Mouse (Mus musculus) cerebellum, postnatal 14 days (tissue): ENCODE results near the gene Pde3a.

Experiments used
- DNase-seq, 2 experiments: peaks; one replicate each; pipeline ENCODE4 v3.0.0; 2021; ENCODE audit warnings: mixed read lengths in 2 of 2

Gene Pde3a

GRCm38 (mm10) chr6:141248691-141249584 is at the start of gene Pde3a:
Gene Pde3a, plus strand, starts transcription at chr6:141249269.
- DNase-seq = peak in 1 of 2 experiments; percentile 33

DNA sequence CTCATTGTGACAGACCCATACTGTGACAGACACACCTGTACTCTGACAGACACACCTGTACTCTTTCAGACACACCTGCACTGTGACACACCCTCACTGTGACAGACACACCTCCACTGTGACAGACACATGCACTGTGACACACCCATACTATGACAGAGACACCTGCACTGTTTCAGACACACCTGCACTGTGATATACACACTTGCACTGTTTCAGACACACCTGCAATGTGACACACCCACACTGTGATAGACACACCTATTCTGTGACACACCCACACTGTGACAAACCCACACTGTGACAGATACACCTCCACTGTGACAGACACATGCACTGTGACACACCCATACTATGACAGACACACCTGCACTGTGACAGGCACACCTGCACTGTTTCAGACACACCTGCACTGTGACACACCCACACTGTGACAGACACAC is 48.9 kb upstream of the Pde3a start:
- DNase-seq = no peak

GRCm38 (mm10) chr6:141207531-141207930 is 41.5 kb upstream of the Pde3a start:
- DNase-seq = no peak

- no peak for DNase-seq
Measured at GRCm38 (mm10) chr6:141208283-141208872, 40.7 kb upstream of the Pde3a start.

DNA sequence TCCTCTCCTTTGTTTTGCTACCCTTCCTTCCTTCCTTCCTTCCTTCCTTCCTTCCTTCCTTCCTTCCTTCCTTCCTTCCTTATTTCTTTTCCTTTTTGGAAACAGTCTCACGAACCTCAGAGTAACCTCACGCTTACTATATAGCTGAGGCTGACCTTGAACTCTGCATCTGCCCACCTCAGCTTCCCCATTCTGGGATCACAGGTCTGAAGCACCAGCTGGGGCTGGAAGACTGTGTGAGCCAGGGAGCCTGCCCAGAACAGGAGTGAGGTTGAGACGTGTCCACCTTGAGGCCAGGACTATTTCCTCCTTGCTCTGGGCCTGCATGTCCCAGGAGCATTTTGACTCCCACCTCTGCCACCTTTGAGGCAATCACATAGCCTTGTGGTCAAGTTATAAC is 39.0 kb upstream of the Pde3a start:
- DNase-seq = no peak

- DNase-seq = peak; percentile 46 to 53
Measured at GRCm38 (mm10) chr6:141221081-141221480, 28.0 kb upstream of the Pde3a start.

GRCm38 (mm10) chr6:141226851-141227657 is 22.0 kb upstream of the Pde3a start:
- DNase-seq = peak; percentile 32 to 43

DNA sequence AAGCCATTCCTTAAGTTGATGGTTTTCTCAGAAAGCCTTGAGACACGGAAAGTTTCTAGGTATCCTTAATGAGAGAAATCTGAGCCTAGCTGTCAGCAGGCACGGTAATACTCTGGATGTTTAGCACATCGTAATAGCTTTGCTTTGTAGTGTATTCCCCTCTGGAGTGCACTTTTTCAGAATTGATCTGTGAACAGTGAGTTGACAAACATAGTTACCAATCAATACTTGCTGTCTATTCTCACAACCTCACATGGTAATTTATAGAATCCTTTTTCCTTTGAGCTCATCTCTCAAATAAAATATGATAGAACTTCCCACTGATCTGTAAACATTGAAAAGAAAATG is 21.4 kb upstream of the Pde3a start:
- no peak for DNase-seq

DNA sequence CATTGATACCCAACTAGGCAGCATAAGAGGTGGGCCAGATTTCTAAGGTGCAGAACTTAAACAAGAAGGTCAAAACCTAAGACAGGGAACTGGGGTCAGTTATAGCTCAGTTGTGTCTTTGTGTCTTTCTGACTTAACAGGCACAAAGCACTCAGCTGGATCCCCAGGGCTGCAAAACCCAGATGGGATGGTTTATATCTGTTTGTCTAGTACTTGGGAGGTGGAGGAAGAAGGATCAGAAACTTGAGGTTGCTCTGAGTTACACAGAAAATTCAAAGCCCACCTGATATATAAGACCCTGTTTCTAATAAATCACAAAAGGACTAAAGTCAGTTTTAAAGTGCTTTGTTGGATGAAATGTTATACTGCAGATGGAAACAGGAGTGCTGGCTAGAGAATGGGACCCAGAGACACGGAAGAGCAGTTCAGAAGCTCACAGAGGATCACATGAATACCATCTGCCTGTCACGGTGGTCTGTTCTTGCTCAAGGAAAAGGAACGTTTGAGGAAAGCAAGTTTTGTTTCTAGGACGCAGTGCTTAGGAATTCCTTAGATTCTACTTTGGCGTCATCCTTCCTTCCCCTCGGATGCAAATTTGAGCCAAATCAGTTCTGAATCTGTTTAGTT is 16.2 kb upstream of the Pde3a start:
- DNase-seq = no peak

DNA sequence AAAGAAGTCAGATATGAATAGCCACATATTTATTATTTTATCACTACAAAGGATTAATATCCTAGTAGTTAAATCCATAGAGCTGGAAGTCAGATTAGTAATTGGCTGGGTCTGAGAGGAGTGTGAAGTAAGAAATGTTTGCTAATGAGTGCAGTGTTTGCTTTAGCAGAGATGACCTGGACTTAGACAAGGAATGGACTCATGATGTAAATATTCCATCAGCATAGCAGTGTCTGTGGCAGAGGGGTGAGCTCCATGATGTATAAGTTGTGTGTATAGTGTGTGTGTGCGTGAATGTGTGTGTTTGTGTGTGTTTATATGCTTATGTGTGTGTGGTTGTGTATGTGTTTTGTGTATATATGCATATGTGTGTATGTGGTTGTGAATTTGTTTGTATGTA is 7.3 kb upstream of the Pde3a start:
- DNase-seq = no peak

- no peak for DNase-seq
Measured at GRCm38 (mm10) chr6:141245089-141245488, 4.0 kb upstream of the Pde3a start.

DNA sequence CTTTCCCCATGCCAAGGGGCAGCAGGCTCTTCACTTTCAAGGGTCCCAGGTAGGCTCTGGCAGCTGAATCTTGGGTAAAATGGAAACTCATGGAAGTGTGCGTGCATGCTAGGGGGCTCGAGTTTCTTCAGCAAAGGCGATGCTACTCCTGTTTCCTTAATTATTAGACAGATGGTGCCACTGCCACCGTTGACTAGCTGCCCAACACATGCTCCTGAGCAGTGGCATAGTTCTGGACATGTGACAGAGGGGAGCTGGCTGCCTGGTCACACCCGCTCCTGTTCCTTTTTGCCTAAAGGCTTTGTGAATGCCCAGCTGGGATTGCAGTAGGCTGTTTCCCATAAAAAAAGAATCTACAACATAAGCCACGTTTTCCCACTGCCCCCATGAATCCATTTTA is 2.7 kb upstream of the Pde3a start:
- DNase-seq = peak; percentile 87 to 89

DNA sequence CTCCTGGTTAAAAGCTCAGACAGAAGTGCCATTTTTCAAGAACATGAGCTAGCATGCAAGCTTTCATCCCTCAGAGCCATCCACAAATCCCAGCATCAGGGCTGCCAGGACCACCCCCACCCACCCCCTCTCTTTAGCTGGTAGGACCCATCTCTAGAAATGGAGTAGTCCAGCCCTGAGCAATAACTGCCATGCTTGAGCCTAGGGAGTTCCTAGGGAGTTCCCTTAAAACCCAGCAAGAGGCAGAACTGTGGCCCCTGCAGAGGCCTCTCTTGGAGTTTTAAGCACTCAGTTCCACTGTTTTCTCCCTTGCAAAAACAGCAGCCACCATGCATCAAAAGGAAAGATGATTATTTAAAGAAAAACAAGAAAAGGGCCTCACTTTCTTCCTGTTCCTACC is 988 bp upstream of the Pde3a start:
- no peak for DNase-seq

DNA sequence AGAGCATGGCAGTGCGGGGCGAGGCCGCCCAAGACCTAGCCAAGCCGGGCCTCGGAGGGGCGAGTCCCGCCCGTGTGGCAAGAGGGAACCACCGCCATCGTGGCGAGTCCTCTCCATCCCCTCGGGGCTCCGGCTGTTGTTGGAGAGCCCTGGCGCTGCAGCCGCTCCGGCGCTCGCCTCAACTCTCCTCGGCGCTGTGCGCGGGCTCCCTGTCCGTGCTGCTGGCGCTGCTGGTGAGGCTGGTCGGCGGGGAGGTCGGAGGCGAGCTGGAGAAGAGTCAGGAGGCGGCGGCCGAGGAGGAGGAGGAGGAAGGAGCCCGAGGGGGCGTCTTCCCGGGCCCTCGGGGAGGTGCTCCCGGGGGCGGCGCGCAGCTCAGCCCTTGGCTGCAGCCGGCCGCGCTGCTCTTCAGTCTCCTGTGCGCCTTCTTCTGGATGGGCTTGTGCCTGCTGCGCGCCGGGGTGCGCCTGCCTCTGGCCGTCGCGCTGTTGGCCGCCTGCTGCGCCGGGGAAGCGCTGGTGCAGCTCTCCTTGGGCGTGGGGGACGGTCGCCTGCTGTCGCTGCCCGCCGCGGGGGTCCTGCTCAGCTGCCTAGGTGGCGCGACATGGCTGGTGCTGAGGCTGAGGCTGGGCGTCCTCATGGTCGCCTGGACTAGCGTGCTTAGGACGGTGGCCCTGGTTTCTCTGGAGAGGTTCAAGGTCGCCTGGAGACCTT is 671 bp downstream of the Pde3a start:
- peak; percentile 72 to 74 for DNase-seq

- no peak for DNase-seq
Measured at GRCm38 (mm10) chr6:141250296-141250629, 1.2 kb downstream of the Pde3a start.

DNA sequence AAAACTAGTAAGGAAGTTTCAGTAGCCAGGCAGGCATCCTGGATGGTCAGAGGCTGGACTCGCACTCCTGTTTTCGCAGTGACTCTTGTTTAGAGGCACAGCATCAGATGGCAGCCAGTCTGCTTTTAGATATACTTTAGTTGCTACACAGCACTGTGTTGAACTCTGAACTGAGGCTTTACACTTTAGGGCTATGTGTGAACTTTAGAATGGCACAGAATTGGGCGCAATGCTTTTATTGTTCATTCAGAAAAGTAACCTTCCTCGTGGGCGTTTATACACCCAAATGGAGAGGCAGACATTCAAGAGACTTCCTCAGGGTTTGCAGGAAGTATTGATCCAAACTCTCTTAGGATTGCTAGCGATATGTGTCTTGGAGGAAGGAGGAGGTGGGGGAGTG is 1.9 kb downstream of the Pde3a start:
- DNase-seq = no peak

GRCm38 (mm10) chr6:141252520-141252919 is 3.5 kb downstream of the Pde3a start:
- no peak for DNase-seq

DNA sequence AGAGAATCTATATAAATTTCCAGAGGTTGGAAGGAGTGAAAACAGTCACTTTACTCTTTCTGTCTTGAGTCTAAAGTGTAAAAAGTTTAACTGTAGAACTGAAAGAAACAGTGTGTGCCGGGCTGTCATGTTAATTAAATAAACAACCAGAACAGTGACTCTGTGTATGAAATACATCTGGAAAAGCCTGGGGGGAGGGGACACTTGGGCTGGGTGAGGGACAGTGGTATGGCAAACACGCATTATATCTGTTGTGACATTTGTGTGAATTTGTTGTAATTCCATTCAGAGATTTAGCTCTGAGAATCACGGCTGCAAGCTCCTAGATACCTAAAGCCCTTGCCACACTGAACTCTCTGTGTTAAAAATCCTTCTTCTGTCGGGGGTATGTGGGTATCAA is 5.9 kb downstream of the Pde3a start:
- DNase-seq = no peak

DNA sequence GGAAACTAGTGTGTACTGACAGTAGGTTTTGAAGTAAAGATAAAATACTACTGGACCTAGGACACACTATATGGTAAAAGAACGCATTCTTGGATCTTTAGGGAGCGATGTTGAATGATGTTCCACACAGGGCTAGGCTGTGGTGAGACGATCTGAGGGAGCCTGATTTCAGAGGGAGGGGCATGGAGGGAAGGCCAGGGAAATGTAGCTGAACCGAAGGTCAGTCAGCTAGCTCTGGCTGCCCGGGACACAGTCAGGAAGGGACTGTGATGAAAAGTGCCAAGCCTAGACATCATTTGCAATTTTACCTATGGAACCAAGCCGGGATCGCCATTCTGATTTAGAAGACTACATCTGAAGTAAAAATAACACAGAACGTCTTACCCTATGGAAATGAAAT is 7.8 kb downstream of the Pde3a start:
- DNase-seq = no peak

DNA sequence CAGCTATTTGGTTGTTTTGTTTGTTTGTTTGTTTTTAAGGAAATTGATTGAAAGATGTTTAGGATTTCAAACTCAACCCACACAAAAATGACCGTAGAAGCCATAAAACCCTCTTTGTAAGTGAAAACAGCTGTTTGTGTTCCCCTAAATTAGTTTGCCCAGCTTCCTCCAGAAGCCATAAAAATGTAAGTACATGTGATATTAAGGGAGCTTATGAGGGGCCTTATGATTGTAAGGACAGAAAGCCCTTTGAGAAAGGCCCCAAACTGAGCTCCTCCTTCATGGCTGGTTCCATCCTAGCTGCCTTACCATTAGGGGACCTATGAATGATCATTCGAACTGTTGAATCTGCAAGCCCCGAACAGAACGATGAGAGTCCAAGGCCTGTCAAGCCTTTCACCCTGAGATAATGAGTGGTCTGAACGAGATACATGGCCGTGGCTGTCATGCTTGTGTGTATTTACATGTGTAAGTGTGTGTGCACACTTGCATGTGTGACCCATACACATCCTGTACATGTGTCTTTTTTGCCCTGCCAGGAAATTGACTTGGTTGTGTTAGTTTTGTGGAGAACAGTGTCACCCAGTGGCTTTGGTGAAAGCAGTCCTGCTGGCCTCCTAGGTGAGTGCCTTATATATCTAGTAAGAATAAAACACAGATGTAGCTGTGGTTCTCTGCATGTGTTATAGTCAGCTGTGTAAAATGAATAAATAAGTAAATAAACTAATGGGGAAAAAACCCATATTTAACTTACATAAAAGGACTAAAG is 8.5 kb downstream of the Pde3a start:
- peak in 1 of 2 experiments; percentile 36 for DNase-seq

DNA sequence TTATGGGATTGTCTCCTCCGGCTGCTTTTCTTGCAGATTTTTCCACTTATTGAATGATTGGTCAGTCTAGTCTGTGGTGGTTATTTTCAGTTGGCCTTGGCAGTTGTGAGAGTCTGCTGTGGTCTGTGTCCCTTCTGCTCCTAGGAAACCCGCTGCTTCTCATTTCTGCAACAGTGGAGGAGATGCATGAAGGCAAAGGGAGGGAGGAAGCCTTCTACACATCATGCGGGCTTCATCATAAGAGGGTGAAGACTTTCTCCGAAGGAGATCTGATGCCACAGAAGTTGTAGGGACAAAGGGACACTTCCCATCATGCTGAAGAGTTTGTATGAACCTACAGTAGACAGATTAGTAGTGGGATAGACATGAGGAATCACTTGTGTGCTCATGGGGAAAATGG is 16.2 kb downstream of the Pde3a start:
- DNase-seq = no peak
